ENCODE assay signal across 8 mouse cellular contexts in genomic region chr2:34825827-34826459, GRCm38 (mm10). TPM values are rescaled to one million over a fixed set of nuclear protein-coding genes. Genes with fewer than 3 reads are reported as not detected.
DNase-seq lines count a peak whose midpoint lies in the region; ATAC-seq lines count a peak whose summit lies in the region.

Gene Fbxw2 (minus strand): TSS chr2:34826311.

- peaks cover 46% of the 10 kb centered on the region for H3K79me2 ChIP-seq in macrophage (ENCODE audit: inconsistent target)

- ATAC-seq in hindbrain, embryonic 16.5 days, result peak; percentile 98

- H3K9ac ChIP-seq in hindbrain, embryonic 16.5 days (ENCODE audit: low read depth, low read length), result peak within 1 kb of the TSS; percentile 98

- peak; percentile 88 for DNase-seq in T-cell, adult 2 months (ENCODE audit: low spot score)
- DNase-seq in cerebellum, postnatal 36 days, result peak; percentile 93 to 95
- peak; percentile 91 for DNase-seq in gastrocnemius, adult 18-20 months (ENCODE audit: low spot score)
- DNase-seq in left cerebral cortex, adult 18-20 months (ENCODE audit: low spot score in 2 of 2), result peak; percentile 92 to 94
- peak; percentile 95 for DNase-seq in right cerebral cortex, adult 18-20 months
- peak; percentile 75 for DNase-seq in urinary bladder, postnatal 10 days (ENCODE audit: low spot score)

- peaks cover 10% of the 10 kb centered on the region; the same call in 1 of the 2 replicates for H3K9me3 ChIP-seq in hindbrain, embryonic 16.5 days (ENCODE audit: control insufficient read depth, low read length)

- H3K27ac ChIP-seq in hindbrain, embryonic 16.5 days (ENCODE audit: low read depth, low read length), result peak within 1 kb of the TSS; percentile 81
- H3K27ac ChIP-seq in macrophage, result peak within 1 kb of the TSS; percentile 45

- no peaks in the 10 kb centered on the region for H3K36me3 ChIP-seq in hindbrain, embryonic 16.5 days (ENCODE audit: control insufficient read depth, insufficient read depth, low read length)
- H3K36me3 ChIP-seq in macrophage (ENCODE audit: inconsistent target), result peaks cover 16% of the 10 kb centered on the region; the same call in 1 of the 2 replicates

- peaks cover 18% of the 10 kb centered on the region for H3K4me1 ChIP-seq in hindbrain, embryonic 16.5 days (ENCODE audit: control insufficient read depth, insufficient read depth, low read depth, low read length)

- peak within 1 kb of the TSS; percentile 94 for H3K4me3 ChIP-seq in hindbrain, embryonic 16.5 days (ENCODE audit: low read length)
- peak within 1 kb of the TSS; percentile 76 for H3K4me3 ChIP-seq in macrophage (ENCODE audit: inconsistent target)

- under 1% methylated on average over 55 of the region's 57 CpGs for WGBS in hindbrain, embryonic 16.5 days
- under 1% methylated on average over 54 of the region's 57 CpGs for WGBS in macrophage (ENCODE audit: missing documents)

- no peaks in the 10 kb centered on the region for H3K27me3 ChIP-seq in hindbrain, embryonic 16.5 days (replicated peaks; ENCODE audit: control insufficient read depth, insufficient read depth, low read length)

- peak within 1 kb of the TSS; percentile 98 for H3K4me2 ChIP-seq in hindbrain, embryonic 16.5 days (ENCODE audit: low read length)

RNA-seq across cellular contexts. Expression of gene Fbxw2, which starts in this region (rescaled TPM):
- total RNA-seq in gastrocnemius, adult 18-20 months (2021), result 10 to 100 TPM; 48.0 to 50.7 TPM
- polyA plus RNA-seq in hindbrain, embryonic 16.5 days (2015; fragmentation: Nextera tagmentation; extraction: Ambion mirVana), result 95.2 and 106 TPM in 2 replicates
- 10 to 100 TPM; 89.3 to 94.3 TPM for total RNA-seq in left cerebral cortex, adult 18-20 months (2021)
- total RNA-seq in macrophage (2018; cell fraction: chromatin; rRNA removed), result 100 to 1,000 TPM in 18 of 26 experiments, 10 to 100 TPM in 8; 69.7 to 144 (median 110) TPM
- 10 to 100 TPM; 42.0 to 57.8 (median 49.1) TPM for total RNA-seq in macrophage (2018; cell fraction: cytosol; rRNA removed)
- 100 to 1,000 TPM in 5 of 26 experiments, 10 to 100 TPM in 21; 51.5 to 121 (median 74.2) TPM for total RNA-seq in macrophage (2018; cell fraction: nucleus; rRNA removed)
- polyA plus RNA-seq in macrophage (2018), result 50.4 to 70.6 TPM (median 53.7 TPM) in 3 replicates

Comparison
In these comparisons a context has a peak if more than half of its experiments do, and no peak if none do; other contexts are left out.
1. Peak in every context shown above with its lines: DNase-seq, ATAC-seq, H3K4me3 ChIP-seq and H3K27ac ChIP-seq.